Mouse (Mus musculus): ENCODE measurements around the gene Phf21a. TPM values are rescaled to one million over a fixed set of nuclear protein-coding genes. Genes with fewer than 3 reads are reported as not detected.

The Phf21a gene
- polyA plus RNA-seq, 1 experiment from 2014 or later: 5.6 TPM

DNA sequence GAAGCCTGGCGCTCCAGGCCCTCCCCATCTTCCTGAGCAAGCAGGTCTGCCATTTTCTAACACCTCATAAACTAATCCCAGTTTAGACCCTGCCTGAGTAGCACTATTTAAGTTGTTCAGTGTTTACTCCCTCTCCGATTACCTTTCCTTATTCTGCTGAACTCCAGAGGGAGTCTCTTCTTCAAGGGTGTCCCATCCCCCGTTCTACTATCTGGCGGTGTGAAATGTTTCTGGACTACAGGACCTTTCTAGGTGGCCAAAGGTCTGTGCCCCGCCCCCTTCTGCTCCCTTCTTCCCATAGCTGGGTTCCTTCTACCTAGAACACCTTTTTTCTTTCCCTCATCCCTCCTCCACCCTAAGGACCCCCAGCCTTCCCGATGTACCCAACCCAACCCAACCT is 32.6 kb upstream of the Phf21a start:
- Histone ChIP-seq H3K9ac (no peak overlapping the region), H3K4me1 (peaks cover 32% of the 10 kb centered on the region), H3K27me3 (replicated peaks) (peaks cover 73% of the 10 kb centered on the region), H3K4me2 (peak overlapping the region; percentile 84), H3K9me3 (replicated peaks) (no peaks in the 10 kb centered on the region), H3K4me3 (peak overlapping the region; percentile 56), H3K27ac (no peak overlapping the region), H3K36me3 (no peaks in the 10 kb centered on the region)
- ATAC-seq: no peak
- WGBS (ENCODE audit: insufficient replicate concordance): 15% methylated on average over 6 of the region's 6 CpGs

DNA sequence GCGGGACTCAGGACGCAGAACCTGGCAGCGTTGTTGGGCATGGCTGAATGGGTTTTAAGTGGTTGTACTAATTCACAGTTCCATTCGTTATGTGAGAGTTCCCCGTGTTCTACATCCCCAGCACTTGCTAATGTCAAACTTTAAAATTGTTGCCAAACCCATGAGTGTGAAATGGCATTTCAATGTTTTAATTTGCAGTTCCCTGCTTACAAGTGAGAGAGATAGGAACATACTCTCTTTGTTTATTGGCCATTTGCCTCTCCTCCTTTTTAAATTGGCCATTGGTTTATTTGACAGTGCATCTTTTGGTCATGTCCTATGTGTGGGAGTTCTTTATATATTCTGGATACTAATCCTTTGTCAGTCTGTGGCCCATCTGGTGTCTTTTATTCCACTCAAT is 31.6 kb upstream of the Phf21a start:
- 65% methylated on average over 5 of the region's 5 CpGs for WGBS (ENCODE audit: insufficient replicate concordance)
- Histone ChIP-seq H3K27me3 (replicated peaks) (peaks cover 62% of the 10 kb centered on the region), H3K4me2 (no peak overlapping the region), H3K9ac (no peak overlapping the region), H3K4me1 (peaks cover 21% of the 10 kb centered on the region), H3K4me3 (no peak overlapping the region), H3K9me3 (replicated peaks) (no peaks in the 10 kb centered on the region), H3K36me3 (no peaks in the 10 kb centered on the region), H3K27ac (no peak overlapping the region)
- ATAC-seq: no peak

DNA sequence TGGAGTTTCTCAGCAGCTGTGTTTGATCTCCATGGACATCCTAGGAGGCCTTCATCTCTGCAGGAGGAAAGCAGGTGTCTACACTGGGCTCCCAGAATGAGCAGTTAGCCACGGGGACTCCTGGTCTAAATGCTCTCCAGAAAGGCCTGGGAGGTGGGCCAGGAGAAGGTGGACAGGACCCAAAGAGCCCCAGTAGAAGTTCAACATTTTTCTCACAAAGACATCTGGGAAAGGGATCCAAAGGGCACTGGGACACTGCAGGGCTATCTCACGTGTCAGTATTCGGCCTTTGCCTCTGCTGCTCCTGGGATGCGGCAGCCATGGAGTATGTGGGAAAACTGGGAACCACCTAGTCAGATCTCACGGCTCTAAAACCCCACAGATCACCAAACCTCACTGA is 29.8 kb upstream of the Phf21a start:
- H3K9me3 ChIP-seq (replicated peaks): no peaks in the 10 kb centered on the region
- H3K4me1 ChIP-seq: peaks cover 17% of the 10 kb centered on the region
- H3K27ac ChIP-seq: no peak overlapping the region
- WGBS (ENCODE audit: insufficient replicate concordance): 54% methylated on average over 5 of the region's 5 CpGs
- H3K27me3 ChIP-seq (replicated peaks): peaks cover 48% of the 10 kb centered on the region
- no peak overlapping the region for H3K4me2 ChIP-seq
- no peak for ATAC-seq
- H3K9ac ChIP-seq: no peak overlapping the region
- no peak overlapping the region for H3K4me3 ChIP-seq
- H3K36me3 ChIP-seq: no peaks in the 10 kb centered on the region

DNA sequence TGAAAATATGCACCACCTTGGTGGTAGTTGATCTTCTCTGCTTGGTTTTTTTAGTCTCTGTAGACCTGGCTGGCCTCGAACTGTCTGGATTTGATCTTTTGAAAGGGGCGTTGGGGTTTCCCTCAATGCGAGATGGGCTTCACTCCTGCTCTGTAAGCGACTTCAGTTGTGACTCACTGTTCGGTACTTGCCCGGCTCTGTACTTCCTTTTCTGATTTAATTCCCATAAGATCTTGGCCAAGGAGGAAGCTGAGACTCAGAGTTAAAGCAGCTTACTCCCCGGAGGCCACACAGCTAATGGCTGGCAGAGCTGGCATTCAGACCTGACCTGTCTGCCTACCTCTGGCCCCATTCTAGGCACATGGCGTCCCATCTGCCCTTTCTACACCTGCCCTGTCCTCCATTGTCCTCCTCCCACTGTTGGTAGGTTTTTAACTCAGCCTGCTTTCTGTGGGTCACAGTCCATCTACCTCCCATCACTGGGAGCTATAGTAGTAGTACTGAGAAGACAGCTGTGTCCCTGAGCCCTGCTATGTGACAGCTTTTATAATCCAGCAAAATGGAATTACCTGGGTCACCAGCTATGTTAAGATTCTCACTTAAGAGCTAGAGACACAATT is 27.5 kb upstream of the Phf21a start:
- H3K27me3 ChIP-seq (replicated peaks): peaks cover 25% of the 10 kb centered on the region
- no peaks in the 10 kb centered on the region for H3K4me1 ChIP-seq
- no peaks in the 10 kb centered on the region for H3K36me3 ChIP-seq
- H3K9ac ChIP-seq: no peak overlapping the region
- ATAC-seq: no peak
- no peaks in the 10 kb centered on the region for H3K9me3 ChIP-seq (replicated peaks)
- H3K4me2 ChIP-seq: no peak overlapping the region
- H3K27ac ChIP-seq: no peak overlapping the region
- no peak overlapping the region for H3K4me3 ChIP-seq
- 47% methylated on average over 8 of the region's 8 CpGs for WGBS (ENCODE audit: insufficient replicate concordance)

DNA sequence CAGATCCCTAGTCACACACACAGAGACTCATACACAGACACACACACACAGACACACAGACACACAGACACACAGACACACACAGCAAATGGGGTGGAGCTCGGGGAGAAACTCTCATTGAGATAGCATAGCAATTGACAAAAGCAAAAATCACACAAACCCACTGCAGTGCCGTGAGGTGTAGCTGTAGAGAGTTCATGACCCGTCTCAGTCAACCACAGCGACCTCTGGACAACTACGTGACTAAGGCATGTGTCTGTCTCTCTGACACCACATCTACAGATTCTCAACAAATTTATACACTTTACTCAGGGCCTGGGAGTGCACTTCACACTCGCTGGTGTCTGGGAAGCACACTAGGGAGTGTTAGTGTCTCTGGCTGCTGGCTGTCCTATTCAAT is 27.0 kb upstream of the Phf21a start:
- H3K4me2 ChIP-seq: no peak overlapping the region
- no peak overlapping the region for H3K9ac ChIP-seq
- WGBS (ENCODE audit: insufficient replicate concordance): 64% methylated on average over 6 of the region's 6 CpGs
- ATAC-seq: no peak
- no peak overlapping the region for H3K4me3 ChIP-seq
- H3K9me3 ChIP-seq (replicated peaks): no peaks in the 10 kb centered on the region
- peaks cover 19% of the 10 kb centered on the region for H3K27me3 ChIP-seq (replicated peaks)
- no peaks in the 10 kb centered on the region for H3K4me1 ChIP-seq
- H3K27ac ChIP-seq: no peak overlapping the region
- no peaks in the 10 kb centered on the region for H3K36me3 ChIP-seq

DNA sequence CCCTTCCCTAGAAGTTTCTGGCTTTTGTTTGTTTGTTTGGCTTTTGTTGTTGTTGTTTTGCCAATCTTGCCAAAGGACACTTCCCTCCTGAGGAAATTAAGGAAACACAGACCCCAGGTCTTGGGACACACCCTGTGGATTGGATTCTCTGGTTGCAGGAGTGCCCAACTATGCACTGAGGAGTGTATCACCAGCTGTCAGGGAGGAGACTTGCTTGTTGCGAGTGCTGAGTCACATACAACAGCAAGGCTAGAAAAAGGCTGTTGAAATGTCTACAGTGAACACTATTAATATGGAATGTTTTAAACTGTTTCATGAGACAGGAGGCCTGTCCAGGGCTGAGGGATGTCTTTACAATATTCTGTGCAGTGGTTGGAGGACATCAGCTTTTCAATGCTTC is 26.0 kb upstream of the Phf21a start:
- Histone ChIP-seq H3K27me3 (replicated peaks) (peaks cover 11% of the 10 kb centered on the region), H3K9me3 (replicated peaks) (no peaks in the 10 kb centered on the region), H3K27ac (no peak overlapping the region), H3K4me2 (no peak overlapping the region), H3K4me1 (no peaks in the 10 kb centered on the region), H3K9ac (no peak overlapping the region), H3K36me3 (no peaks in the 10 kb centered on the region), H3K4me3 (no peak overlapping the region)
- no peak for ATAC-seq
- 55% methylated on average over 1 of the region's 1 CpGs for WGBS (ENCODE audit: insufficient replicate concordance)

DNA sequence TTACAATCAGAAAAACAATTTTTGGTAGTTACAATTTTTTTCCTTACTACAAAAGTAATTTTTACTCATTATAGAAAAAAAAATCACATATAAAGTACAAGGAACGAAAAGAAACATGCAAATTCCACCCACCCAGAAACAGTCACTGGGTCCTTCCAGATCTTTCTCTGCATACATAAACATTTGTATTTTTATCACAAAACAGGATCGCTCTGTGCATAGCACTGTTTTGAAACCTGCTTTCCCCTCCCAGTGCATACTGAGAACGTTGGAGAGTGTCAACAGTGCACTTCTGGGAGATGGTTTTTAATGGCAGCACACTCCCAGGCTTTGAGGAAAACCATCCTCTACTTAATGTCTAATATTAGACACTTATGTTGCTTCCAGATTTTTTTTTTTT is 25.3 kb upstream of the Phf21a start:
- Histone ChIP-seq H3K9me3 (replicated peaks) (no peaks in the 10 kb centered on the region), H3K4me2 (no peak overlapping the region), H3K27me3 (replicated peaks) (peaks cover 5% of the 10 kb centered on the region), H3K4me1 (no peaks in the 10 kb centered on the region), H3K27ac (no peak overlapping the region), H3K9ac (no peak overlapping the region), H3K36me3 (no peaks in the 10 kb centered on the region), H3K4me3 (no peak overlapping the region)
- WGBS (ENCODE audit: insufficient replicate concordance): 58% methylated on average over 3 of the region's 3 CpGs
- no peak for ATAC-seq

DNA sequence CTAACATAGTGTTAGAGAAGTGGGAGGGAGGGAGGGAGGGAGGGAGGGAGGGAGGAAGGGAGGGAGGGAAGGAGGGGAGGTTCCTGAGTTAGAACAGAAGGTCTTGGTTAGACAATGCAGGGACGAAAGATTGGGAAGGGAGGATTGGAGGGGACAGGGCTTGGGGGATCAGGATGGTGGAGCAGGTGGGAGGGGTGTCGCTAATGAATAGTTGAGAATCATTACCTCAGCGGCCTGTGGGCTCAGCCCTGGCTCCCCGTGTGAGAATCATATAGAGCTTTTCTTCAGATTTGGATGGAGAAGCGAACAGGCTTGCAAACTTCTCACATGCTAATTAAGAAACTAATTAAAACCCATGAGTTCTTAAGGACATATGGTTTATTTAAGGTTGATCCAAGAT is 23.3 kb upstream of the Phf21a start:
- H3K27ac ChIP-seq: no peak overlapping the region
- no peaks in the 10 kb centered on the region for H3K36me3 ChIP-seq
- ATAC-seq: no peak
- H3K4me2 ChIP-seq: no peak overlapping the region
- H3K4me3 ChIP-seq: no peak overlapping the region
- no peaks in the 10 kb centered on the region for H3K4me1 ChIP-seq
- H3K27me3 ChIP-seq (replicated peaks): peaks cover 1% of the 10 kb centered on the region; the same call in 1 of the 2 replicates
- no peaks in the 10 kb centered on the region for H3K9me3 ChIP-seq (replicated peaks)
- 62% methylated on average over 5 of the region's 5 CpGs for WGBS (ENCODE audit: insufficient replicate concordance)
- H3K9ac ChIP-seq: no peak overlapping the region

DNA sequence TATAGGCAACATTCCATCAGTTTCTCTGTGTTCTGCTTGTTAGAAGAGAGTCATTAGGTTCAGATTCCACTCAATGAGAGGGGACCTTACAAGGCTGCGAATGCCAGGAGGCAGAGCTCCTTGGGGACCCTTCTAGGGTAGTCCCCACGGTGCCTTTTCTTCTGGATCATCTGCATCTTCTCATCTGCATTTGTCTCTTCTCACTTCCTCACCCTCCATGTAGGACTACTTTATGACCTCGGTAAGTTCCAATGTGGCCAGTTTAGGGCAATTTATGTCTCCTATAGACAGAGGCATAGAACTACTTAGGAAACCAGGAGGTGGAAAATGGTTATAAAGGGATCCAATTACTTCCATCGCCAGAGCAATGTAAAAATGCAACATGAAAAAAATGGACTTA is 21.8 kb upstream of the Phf21a start:
- Histone ChIP-seq H3K9ac (no peak overlapping the region), H3K4me2 (no peak overlapping the region), H3K27me3 (replicated peaks) (peaks cover 7% of the 10 kb centered on the region; the same call in 1 of the 2 replicates), H3K36me3 (no peaks in the 10 kb centered on the region), H3K9me3 (replicated peaks) (no peaks in the 10 kb centered on the region), H3K4me1 (no peaks in the 10 kb centered on the region), H3K27ac (no peak overlapping the region), H3K4me3 (no peak overlapping the region)
- 55% methylated on average over 4 of the region's 4 CpGs for WGBS (ENCODE audit: insufficient replicate concordance)
- ATAC-seq: no peak

DNA sequence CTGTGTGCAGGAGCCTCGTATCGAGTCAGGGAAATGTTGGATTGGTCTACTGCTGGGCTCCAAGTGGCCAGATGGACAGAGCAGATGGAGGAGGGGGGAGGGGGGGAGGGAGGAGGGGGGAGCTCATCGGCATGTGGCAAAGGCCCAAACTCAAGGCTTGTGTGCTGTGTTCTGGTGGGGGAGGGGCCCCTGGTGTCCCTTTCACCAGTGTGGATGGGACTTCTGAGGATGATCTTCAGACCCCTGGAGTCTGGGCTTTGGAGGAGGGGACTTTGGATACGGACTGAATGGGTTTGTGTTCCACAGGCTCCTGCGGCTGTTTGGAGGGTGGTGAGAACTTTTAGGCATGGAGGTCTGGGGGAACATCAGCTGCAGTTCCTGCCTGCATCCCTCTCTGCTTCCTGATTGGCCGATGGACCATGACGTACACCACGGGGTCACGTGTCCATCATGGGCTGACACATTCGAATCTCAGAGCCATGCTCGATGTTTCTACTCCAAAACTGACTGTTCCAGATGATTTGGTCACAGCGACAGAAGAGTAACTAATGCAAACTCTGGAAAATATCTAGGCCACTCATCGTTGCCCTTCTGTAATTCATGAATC is 16.7 kb upstream of the Phf21a start:
- H3K27me3 ChIP-seq (replicated peaks): peaks cover 13% of the 10 kb centered on the region
- no peaks in the 10 kb centered on the region for H3K9me3 ChIP-seq (replicated peaks)
- no peak for ATAC-seq
- no peaks in the 10 kb centered on the region for H3K4me1 ChIP-seq
- H3K9ac ChIP-seq: no peak overlapping the region
- H3K4me2 ChIP-seq: no peak overlapping the region
- H3K27ac ChIP-seq: no peak overlapping the region
- H3K4me3 ChIP-seq: no peak overlapping the region
- no peaks in the 10 kb centered on the region for H3K36me3 ChIP-seq
- 73% methylated on average over 13 of the region's 13 CpGs for WGBS (ENCODE audit: insufficient replicate concordance)

DNA sequence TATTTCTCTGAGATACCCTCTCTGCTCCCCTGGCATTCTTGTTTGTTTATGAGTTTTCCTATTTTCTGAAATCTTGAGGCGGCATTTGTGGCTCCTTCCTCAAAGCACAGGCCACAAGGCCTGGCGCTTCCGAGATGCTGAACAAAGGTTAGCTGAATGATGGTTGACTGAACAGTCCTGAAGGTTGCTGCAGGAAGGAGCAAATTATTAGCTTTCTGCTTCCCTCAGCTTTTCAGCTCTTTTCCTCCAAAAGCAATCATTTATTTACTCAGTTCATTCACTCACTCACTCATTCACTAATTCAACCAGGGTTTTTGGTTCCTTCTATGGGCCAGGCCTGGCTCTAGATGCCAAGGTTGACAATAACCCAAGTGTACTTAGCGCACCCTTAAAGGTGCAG is 10.7 kb upstream of the Phf21a start:
- H3K9me3 ChIP-seq (replicated peaks): no peaks in the 10 kb centered on the region
- ATAC-seq: no peak
- 77% methylated on average over 4 of the region's 4 CpGs for WGBS (ENCODE audit: insufficient replicate concordance)
- no peak overlapping the region for H3K4me2 ChIP-seq
- H3K4me3 ChIP-seq: no peak overlapping the region
- H3K27me3 ChIP-seq (replicated peaks): 0 out of 2 replicates have a peak, but pooled peaks cover 3% of the 10 kb centered on the region
- H3K4me1 ChIP-seq: no peaks in the 10 kb centered on the region
- no peaks in the 10 kb centered on the region for H3K36me3 ChIP-seq
- no peak overlapping the region for H3K9ac ChIP-seq
- H3K27ac ChIP-seq: no peak overlapping the region

DNA sequence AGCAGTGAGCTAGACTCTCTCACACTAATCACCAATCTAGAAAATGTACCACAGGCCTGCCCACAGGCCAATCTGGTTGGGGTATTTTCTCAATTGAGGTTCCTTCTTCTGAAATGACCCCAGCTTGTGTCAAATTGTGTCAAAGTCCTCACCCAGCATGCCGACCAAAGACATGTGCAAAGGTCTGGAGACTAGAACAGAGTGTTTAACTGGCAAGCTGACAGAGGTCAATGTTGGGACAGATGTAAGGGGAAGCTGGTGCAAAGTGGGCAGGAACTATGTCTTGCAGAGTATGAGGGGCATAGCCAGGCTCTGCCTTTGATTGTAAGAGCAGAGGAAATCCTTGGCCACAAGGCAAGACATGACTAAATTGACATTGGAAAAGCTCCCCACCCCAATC is 7.2 kb upstream of the Phf21a start:
- Histone ChIP-seq H3K4me3 (no peak overlapping the region), H3K4me2 (no peak overlapping the region), H3K27me3 (replicated peaks) (0 out of 2 replicates have a peak, but pooled peaks cover 2% of the 10 kb centered on the region), H3K36me3 (no peaks in the 10 kb centered on the region), H3K27ac (no peak overlapping the region), H3K4me1 (no peaks in the 10 kb centered on the region), H3K9me3 (replicated peaks) (no peaks in the 10 kb centered on the region), H3K9ac (no peak overlapping the region)
- WGBS (ENCODE audit: insufficient replicate concordance): 61% methylated on average over 1 of the region's 1 CpGs
- no peak for ATAC-seq

DNA sequence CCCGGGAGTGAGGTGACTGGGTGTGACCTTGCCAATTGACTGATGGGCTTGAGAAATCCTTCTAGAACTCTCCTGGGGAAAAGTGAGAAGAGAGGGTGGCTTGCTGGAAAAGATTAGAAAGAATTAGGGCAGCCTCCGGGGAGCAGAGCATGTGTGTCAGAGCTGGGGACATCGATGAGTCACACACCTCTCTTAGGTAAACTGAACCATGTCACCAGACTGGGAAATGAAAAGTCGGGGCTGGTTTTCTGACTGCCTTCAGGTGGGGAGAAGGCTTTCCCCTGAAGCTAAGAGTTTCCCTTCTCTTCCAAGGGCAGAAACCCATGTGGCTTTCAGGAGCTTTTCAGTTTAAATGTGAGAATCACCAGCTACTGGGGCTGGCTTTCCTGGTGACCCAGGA is 5.9 kb upstream of the Phf21a start:
- Histone ChIP-seq H3K4me2 (no peak overlapping the region), H3K27me3 (replicated peaks) (no peaks in the 10 kb centered on the region), H3K36me3 (no peaks in the 10 kb centered on the region), H3K9me3 (replicated peaks) (no peaks in the 10 kb centered on the region), H3K27ac (no peak overlapping the region), H3K4me3 (no peak overlapping the region), H3K9ac (no peak overlapping the region), H3K4me1 (no peaks in the 10 kb centered on the region)
- WGBS (ENCODE audit: insufficient replicate concordance): 57% methylated on average over 4 of the region's 4 CpGs
- no peak for ATAC-seq
